Mouse (Mus musculus) testis, adult 2 months (tissue): ENCODE measurements around the gene H13. TPM values are rescaled to one million over a fixed set of nuclear protein-coding genes. Genes with fewer than 3 reads are reported as not detected.
A peak's percentile ranks its signal among the peaks of the same experiment; 100 is the strongest.

Experiments
- H3K27ac ChIP-seq: fragments of 200-500 bp; 2 replicates; pipeline ENCODE4 v1.5.1; 2012; ENCODE audit warnings: low read depth, low read length; ENCODE audit not compliant: control insufficient read depth, insufficient read depth
- H3K27me3 ChIP-seq: fragments of 200-500 bp; 2 replicates; pipeline ENCODE4 v1.6.1; 2012; ENCODE audit warnings: mild to moderate bottlenecking, low read length, moderate library complexity; ENCODE audit not compliant: control insufficient read depth, insufficient read depth
- H3K36me3 ChIP-seq: fragments of 200-500 bp; 2 replicates; pipeline ENCODE4 v1.6.1; 2012; ENCODE audit warnings: mild to moderate bottlenecking, low read length; ENCODE audit not compliant: control insufficient read depth, insufficient read depth
- H3K4me1 ChIP-seq: fragments of 200-500 bp; 2 replicates; pipeline ENCODE4 v1.6.1; 2012; ENCODE audit warnings: low read length; ENCODE audit not compliant: control insufficient read depth, insufficient read depth
- H3K4me3 ChIP-seq: fragments of 200-500 bp; 2 replicates; pipeline ENCODE4 v1.5.1; 2012; ENCODE audit warnings: low read depth, mild to moderate bottlenecking, low read length, moderate library complexity, mixed read lengths; ENCODE audit not compliant: control insufficient read depth
- CTCF ChIP-seq: fragments of 200-500 bp; IDR thresholded peaks from 2 replicates; pipeline ENCODE4 v1.5.1; 2012; ENCODE audit warnings: low read depth, mild to moderate bottlenecking, inconsistent platforms, low read length, moderate library complexity; ENCODE audit not compliant: control insufficient read depth, insufficient read depth, insufficient replicate concordance
- POLR2A ChIP-seq: fragments of 200-500 bp; IDR thresholded peaks from 2 replicates; pipeline ENCODE4 v1.6.1; 2012; ENCODE audit warnings: low read depth, mild to moderate bottlenecking, inconsistent platforms, low read length, moderate library complexity; ENCODE audit not compliant: control insufficient read depth
- polyA plus RNA-seq: library from polyadenylated mRNA; depleted of rRNA; stranded (reverse); fragments of >200 nt; gene quantifications from 2 replicates; pipeline ENCODE4 v1.2.3, GENCODE M21; 2012; rRNA removed

Gene H13
- 84.1 and 84.7 TPM in 2 replicates for polyA plus RNA-seq

DNA sequence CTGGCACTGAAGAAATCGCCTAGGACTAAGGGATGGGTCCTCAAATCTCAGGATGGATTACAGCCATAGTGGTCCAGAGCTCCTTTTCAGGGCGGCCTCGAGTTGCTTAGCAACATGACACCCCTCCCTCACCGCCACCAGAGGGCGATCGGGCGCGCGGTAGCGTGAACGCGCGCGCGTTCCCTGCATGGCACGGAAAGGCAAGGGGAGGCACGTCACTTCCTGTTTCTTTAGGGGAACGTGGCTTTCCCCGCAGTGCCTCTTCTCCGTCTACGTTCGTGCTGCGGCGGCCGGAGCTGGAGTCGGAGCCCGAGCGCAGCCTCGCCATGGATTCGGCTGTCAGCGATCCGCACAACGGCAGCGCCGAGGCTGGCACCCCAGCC lies at the start of gene H13:
H13 (plus strand) TSS at position 206 of the 383 bp plus-strand sequence.
- Histone ChIP-seq H3K27ac (peak within 1 kb of the TSS; percentile 91), H3K27me3 (no peaks in the 10 kb centered on the region)
- TF ChIP-seq POLR2A (peak; percentile 98), CTCF (peak; percentile 99)

DNA sequence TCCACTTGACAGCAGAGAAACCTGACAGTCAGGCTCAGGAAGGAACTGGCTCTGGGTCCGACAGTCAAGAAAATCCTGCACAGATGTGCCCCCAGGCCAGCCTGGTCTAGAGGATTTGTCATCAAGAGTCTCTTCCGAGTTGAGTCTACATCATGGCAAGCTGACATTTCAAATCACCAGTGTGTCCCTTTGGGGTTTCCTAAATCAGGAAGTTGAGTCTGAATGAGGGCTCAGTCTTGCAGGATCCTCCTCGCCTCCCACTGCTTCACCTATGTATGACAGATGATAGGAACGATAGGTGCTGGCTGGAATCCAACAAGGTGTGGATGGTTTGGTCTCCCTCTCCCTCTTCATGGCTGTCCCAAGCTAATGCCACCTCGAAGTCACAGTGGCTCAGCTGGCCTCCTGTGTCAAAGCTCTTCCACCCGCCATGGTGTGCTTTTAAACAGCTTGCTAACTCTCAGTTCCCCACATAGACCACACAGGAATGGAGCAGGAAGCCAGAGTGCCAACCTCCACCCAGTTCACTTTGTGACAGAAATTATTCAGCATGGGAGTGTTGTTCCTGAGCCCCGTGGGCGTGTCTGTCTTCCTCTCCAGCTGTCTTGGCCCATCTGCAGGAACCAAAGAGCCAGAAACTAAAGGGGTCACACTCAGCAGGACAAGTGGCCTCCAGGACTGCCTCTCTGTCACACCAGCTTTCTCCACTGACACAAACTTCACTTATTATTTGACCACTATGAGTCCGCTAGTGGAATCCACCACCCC lies 48.7 kb upstream of the H13 start:
- Histone ChIP-seq H3K27ac (no peak overlapping the region; the same call in 1 of the 2 replicates), H3K27me3 (no peaks in the 10 kb centered on the region), H3K4me1 (no peaks in the 10 kb centered on the region; the same call in 1 of the 2 replicates), H3K4me3 (no peak overlapping the region), H3K36me3 (no peaks in the 10 kb centered on the region)
- TF ChIP-seq CTCF (no peak), POLR2A (no peak)

More for the DNA sequence above, at the start of gene H13:
- Histone ChIP-seq H3K4me1 (peaks cover 17% of the 10 kb centered on the region), H3K36me3 (no peaks in the 10 kb centered on the region), H3K4me3 (peak within 1 kb of the TSS; percentile 98)

DNA sequence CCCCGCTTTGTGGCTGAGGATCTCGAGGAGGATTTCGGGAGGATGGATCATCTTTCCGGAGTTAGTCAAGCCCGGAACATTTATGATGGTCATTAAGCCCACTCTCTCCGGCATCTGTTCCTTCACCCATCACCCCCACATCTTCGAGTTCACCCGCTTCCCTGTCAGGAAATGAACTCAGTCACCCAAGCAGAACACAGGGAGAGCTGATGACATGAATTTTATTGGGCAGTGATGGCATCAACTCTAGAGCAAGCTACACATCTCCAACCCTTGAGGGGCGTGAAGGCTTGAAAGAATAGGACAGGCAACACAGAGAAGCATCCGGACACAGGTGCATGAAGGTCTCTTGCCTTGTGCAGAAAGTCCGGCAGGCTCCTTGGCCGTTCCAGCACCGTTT lies 47.1 kb upstream of the H13 start:
- peaks cover 4% of the 10 kb centered on the region for H3K27me3 ChIP-seq
- no peaks in the 10 kb centered on the region for H3K36me3 ChIP-seq

DNA sequence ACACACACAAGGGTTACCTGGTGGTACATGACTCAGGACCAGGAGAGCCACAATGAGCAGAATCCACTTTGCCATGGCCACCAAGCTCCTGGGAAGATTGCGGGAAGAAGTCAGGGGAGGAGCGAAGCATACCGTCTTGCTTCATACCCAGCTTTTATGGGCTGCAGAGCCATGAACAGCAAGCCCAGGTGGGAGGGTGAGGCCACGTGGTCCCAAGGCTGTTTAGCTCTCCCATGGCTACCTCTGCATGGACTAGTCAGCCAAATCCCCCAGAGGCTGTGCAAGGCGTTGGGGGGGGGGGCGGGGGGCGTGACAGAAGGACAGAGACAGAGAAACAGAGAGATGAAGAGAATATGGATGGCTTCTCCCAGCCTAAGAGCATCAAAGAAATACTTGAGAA lies 46.3 kb upstream of the H13 start, which contains the start of gene Defb25:
Defb25 (minus strand) TSS at position 101 of the 400 bp plus-strand sequence.
- Histone ChIP-seq H3K4me3 (no peak within 1 kb of the TSS), H3K27ac (no peak within 1 kb of the TSS), H3K27me3 (peaks cover 4% of the 10 kb centered on the region), H3K4me1 (peaks cover 9% of the 10 kb centered on the region), H3K36me3 (no peaks in the 10 kb centered on the region)
- TF ChIP-seq CTCF, result no peak

More for the DNA sequence above, 47.1 kb upstream of the H13 start:
- Histone ChIP-seq H3K4me3 (no peak overlapping the region), H3K27ac (no peak overlapping the region), H3K4me1 (peaks cover 7% of the 10 kb centered on the region)
- no peak for TF ChIP-seq CTCF
- no peak for TF ChIP-seq POLR2A

DNA sequence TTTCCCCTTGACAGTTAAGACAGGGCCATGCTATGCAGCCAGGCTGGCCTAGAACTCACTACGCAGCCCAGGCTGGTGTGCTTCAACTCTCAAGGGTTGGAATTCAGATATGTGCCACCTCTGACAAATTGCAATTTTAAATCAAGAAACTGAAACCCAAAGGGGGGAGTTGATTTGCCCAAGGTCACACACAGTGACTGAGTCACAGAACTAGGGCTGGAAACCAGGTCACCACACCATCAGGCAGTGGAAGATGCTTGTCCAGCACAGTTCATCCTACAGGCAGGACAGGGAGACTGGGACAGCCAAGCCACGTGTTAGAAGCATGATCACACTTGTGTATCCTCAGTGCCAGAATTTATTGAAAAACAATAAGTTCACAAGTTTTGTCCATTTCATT lies 44.7 kb upstream of the H13 start:
- Histone ChIP-seq H3K36me3 (no peaks in the 10 kb centered on the region), H3K27ac (no peak overlapping the region), H3K4me1 (peaks cover 11% of the 10 kb centered on the region), H3K27me3 (peaks cover 4% of the 10 kb centered on the region), H3K4me3 (no peak overlapping the region)
- TF ChIP-seq POLR2A (no peak), CTCF (no peak)

DNA sequence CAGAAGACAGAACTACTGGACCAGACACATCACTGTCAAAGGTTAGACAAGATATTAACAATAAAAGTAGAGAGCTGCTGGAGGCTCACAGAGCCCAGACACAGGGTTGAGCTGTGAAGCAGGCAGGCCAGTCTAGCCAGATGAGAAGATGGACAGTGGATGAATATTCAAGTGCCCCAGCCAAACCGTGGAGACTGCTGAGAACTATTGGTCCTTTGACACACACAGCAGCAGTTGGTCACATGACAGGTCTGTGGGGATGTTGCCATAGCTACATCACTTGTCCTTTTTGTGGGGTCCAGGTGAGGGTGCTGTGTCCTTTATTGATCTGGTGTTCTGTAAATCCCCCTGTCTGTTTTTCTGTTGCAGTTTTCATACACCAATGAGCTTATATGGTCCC lies 44.0 kb upstream of the H13 start:
- Histone ChIP-seq H3K27me3 (peaks cover 4% of the 10 kb centered on the region), H3K27ac (no peak overlapping the region)
- TF ChIP-seq CTCF, result no peak

DNA sequence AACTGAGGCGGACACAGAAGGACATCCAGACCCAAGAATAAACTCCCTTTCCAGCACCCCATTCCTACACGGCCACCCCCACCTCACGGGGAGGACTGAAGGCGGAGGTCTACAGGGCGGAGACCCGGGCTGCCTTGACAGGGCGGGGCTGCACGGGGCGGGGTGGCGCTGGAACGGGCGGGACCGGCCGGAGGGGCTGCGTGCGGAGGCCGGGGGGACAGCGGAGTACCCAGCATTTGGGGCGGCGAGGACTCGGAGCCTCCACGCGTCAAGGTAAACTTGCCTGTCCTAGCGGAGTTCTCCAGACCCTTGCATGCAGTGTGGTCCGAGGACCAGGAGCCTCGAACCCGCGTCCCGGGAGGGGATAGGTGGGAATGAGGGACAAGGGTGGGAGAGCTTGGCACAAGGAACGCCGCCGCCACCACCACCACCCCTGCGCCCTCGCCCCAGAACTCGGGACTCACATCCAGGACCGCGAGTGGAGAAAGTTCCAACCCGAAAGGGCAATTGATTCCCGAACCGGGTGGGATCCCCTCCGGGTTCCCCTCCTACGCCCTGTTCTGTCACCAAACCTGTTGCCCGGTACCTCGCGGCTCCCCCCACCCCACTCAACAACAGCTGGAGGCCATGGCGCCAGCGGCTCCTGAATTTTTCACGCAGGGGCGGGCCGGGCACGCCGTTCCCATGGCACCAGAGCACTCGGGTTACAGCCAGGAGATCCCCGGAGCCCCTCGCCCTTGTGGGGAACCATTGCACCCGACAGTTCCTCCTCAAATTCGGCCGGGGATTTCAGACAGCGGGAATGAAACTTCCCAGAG lies 42.3 kb upstream of the H13 start, which contains the start of gene Rem1:
Rem1 (plus strand) TSS at position 178 of the 818 bp plus-strand sequence.
- peak within 1 kb of the TSS; percentile 73 for H3K4me3 ChIP-seq

More for the DNA sequence above, 44.0 kb upstream of the H13 start:
- Histone ChIP-seq H3K4me3 (no peak overlapping the region), H3K36me3 (no peaks in the 10 kb centered on the region), H3K4me1 (peaks cover 11% of the 10 kb centered on the region)

More for the DNA sequence above, 42.3 kb upstream of the H13 start, which contains the start of gene Rem1:
- peaks cover 11% of the 10 kb centered on the region for H3K4me1 ChIP-seq
- TF ChIP-seq CTCF (no peak), POLR2A (no peak)
- peaks cover 4% of the 10 kb centered on the region for H3K27me3 ChIP-seq
- H3K36me3 ChIP-seq, result no peaks in the 10 kb centered on the region
- H3K27ac ChIP-seq, result peak within 1 kb of the TSS; percentile 64
